Mouse (Mus musculus) limb, embryonic 11.5 days (tissue): Measurements from ENCODE around the gene Fndc11. TPM values are rescaled to one million over a fixed set of nuclear protein-coding genes. Genes with fewer than 3 reads are reported as not detected.

Source experiments
- ATAC-seq: fragments of 200-750 bp; cut with Nextera tagmentation; 2 replicates; pipeline ENCODE4 v1.8.0; 2017; ENCODE audit warnings: low read depth; ENCODE audit not compliant: insufficient number of reproducible peaks, low FRiP score, low TSS enrichment
- DNase-seq: peaks from one replicate; pipeline ENCODE4 v3.0.0-alpha.2; 2015; ENCODE audit warnings: low spot score
- H3K27ac ChIP-seq: fragments of 300-500 bp; sonication (generic); replicated peaks from 2 replicates; pipeline ENCODE4 v1.5.1; 2014; ENCODE audit warnings: low read depth, mild to moderate bottlenecking, low read length
- H3K27me3 ChIP-seq: fragments of 300-500 bp; sonication (generic); 2 replicates; pipeline ENCODE4 v1.6.1; 2014; ENCODE audit warnings: mild to moderate bottlenecking, low read length, mixed read lengths; ENCODE audit not compliant: control insufficient read depth, insufficient read depth
- H3K36me3 ChIP-seq: fragments of 300-500 bp; sonication (generic); 2 replicates; pipeline ENCODE4 v1.6.1; 2014; ENCODE audit warnings: mild to moderate bottlenecking, low read length, moderate library complexity, mixed read lengths; ENCODE audit not compliant: control insufficient read depth, insufficient read depth
- H3K4me1 ChIP-seq: fragments of 300-500 bp; sonication (generic); 2 replicates; pipeline ENCODE4 v1.6.1; 2014; ENCODE audit warnings: low read length, mixed read lengths; ENCODE audit not compliant: control insufficient read depth, insufficient read depth
- H3K4me2 ChIP-seq: fragments of 300-500 bp; sonication (generic); 2 replicates; pipeline ENCODE4 v1.6.1; 2014; ENCODE audit warnings: low read depth, mild to moderate bottlenecking, moderate library complexity; ENCODE audit not compliant: severe bottlenecking
- H3K4me3 ChIP-seq: fragments of 300-500 bp; sonication (generic); 2 replicates; pipeline ENCODE4 v1.5.1; 2014; ENCODE audit warnings: low read depth, low read length
- H3K9ac ChIP-seq: fragments of 300-500 bp; sonication (generic); 2 replicates; pipeline ENCODE4 v1.6.1; 2014; ENCODE audit warnings: mild to moderate bottlenecking, low read length
- H3K9me3 ChIP-seq: fragments of 300-500 bp; sonication (generic); 2 replicates; pipeline ENCODE4 v1.6.1; 2016; ENCODE audit warnings: low read length; ENCODE audit not compliant: control insufficient read depth
- WGBS: fragments of 180-500 bp; shearing (Covaris S2); extraction: QIAGEN DNeasy Blood & Tissue Kit; methylation state at CpG from one replicate; pipeline ENCODE4 v1.1.7; 2014; 5-methylcytosine and 5-hydroxymethylcytosine counted together
- polyA plus RNA-seq: library from polyadenylated mRNA; unstranded; fragments of >200 nt; fragmentation: Nextera tagmentation; extraction: Ambion mirVana; gene quantifications from 2 replicates; pipeline ENCODE4 v1.2.1, GENCODE M21; 2014

Gene Fndc11
- polyA plus RNA-seq, 1 experiment from 2014 or later, result 0.69 TPM

DNA sequence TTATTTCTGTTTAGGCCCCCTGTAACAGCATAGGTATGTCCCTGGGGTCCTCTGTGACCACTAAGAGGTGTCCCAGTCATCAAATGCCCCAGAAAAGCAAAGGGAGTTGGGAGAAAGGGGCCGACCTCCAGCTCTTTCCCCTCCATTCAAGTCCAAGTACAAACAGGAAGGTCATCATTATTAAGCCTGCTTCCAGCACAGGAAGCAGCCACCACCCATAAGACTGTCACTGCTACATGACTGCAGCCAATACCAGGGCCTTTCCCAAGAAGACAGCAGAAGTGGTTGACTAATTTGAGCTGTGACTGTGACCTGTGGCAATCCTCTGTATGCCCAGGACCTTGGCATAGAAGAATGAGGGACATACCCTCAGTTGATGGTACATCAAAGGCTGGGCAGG lies 8.5 kb downstream of the Fndc11 start:
- Histone ChIP-seq H3K4me2 (no peak overlapping the region), H3K27me3 (no peaks in the 10 kb centered on the region; the same call in 1 of the 2 replicates), H3K9ac (no peak overlapping the region), H3K9me3 (no peaks in the 10 kb centered on the region), H3K4me3 (no peak overlapping the region), H3K36me3 (no peaks in the 10 kb centered on the region), H3K4me1 (peaks cover 5% of the 10 kb centered on the region; the same call in 1 of the 2 replicates), H3K27ac (0 out of 2 replicates have a peak overlapping the region, but pooled peaks have one; percentile 2)
- ATAC-seq (no peak), DNase-seq (no peak)
- 80% methylated on average over 1 of the region's 1 CpGs for WGBS

DNA sequence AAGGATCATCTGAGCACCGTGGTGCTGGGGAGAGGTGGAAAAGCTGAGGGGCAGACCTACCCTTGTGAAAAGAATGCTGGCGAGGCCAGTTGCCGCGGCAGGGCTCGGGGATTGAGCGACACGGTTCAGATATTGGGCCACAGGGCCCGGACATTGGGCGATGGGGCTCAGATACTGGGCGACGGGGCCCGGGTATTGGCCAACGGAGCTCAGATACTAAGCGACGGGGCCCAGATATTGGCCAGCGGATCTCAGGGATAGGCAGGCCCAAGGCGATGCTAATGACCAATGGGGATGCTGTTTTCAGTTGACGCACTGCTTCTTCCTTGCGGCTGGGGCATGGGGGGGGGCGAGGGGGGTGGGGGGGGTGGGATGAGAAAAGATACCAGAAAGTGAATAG lies 11.4 kb downstream of the Fndc11 start:
- ATAC-seq, result no peak
- H3K36me3 ChIP-seq, result no peaks in the 10 kb centered on the region
- H3K9me3 ChIP-seq, result no peaks in the 10 kb centered on the region
- H3K27me3 ChIP-seq, result no peaks in the 10 kb centered on the region; the same call in 1 of the 2 replicates
- no peak overlapping the region for H3K27ac ChIP-seq
- no peak overlapping the region for H3K4me2 ChIP-seq
- no peak overlapping the region for H3K4me3 ChIP-seq
- 80% methylated on average over 20 of the region's 20 CpGs for WGBS
- H3K9ac ChIP-seq, result no peak overlapping the region
- no peak for DNase-seq
- H3K4me1 ChIP-seq, result peaks cover 5% of the 10 kb centered on the region; the same call in 1 of the 2 replicates

DNA sequence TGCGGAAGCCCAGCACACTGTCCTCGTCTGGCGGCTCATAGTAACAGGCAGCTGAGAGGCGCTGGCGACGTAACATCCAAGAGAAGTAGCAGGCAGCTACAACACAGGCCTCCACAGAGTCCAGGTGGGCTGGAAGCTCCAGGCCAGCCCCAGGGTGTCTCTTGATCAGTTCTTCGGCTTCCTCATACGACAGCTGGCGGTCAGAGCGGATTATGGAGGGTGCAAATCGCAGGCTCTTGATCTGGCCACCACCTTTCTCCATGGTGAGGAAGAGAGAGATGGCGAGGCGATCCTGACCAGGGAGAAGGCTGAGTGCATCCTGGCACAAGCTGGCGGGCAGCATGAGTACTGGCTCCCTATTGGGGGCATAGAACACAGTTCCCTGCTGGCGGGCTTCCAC lies 13.6 kb downstream of the Fndc11 start:
- Histone ChIP-seq H3K9ac (no peak overlapping the region), H3K4me2 (no peak overlapping the region), H3K27ac (no peak overlapping the region), H3K27me3 (no peaks in the 10 kb centered on the region; the same call in 1 of the 2 replicates), H3K9me3 (no peaks in the 10 kb centered on the region), H3K4me1 (no peaks in the 10 kb centered on the region), H3K36me3 (no peaks in the 10 kb centered on the region), H3K4me3 (no peak overlapping the region)
- ATAC-seq (no peak; the same call in 1 of the 2 replicates), DNase-seq (no peak)
- 92% methylated on average over 15 of the region's 15 CpGs for WGBS

DNA sequence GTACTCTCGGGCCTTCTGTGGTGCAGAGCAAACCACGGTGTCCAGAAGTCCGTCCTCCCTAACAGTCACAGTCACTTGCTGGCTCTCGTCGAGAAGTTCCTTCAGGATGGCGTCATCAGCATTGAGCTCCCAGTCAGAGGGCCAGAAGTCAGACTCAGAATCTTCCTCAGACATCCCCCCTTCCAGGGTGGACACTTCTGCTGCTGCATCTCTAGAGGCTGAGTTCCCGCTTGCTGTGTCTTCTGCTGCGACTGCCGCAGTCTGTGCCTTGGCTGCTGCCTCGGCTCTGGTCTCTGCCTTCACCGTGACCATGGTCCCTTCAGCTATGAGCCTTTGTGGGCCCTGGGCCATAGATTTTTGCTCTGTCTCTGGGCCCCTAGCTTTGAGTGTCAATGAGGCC lies 14.9 kb downstream of the Fndc11 start:
- Histone ChIP-seq H3K27me3 (no peaks in the 10 kb centered on the region; the same call in 1 of the 2 replicates), H3K36me3 (no peaks in the 10 kb centered on the region), H3K4me1 (no peaks in the 10 kb centered on the region), H3K27ac (no peak overlapping the region), H3K4me3 (no peak overlapping the region), H3K9ac (no peak overlapping the region), H3K4me2 (no peak overlapping the region), H3K9me3 (no peaks in the 10 kb centered on the region)
- ATAC-seq, result no peak
- 96% methylated on average over 11 of the region's 11 CpGs for WGBS
- DNase-seq, result no peak

DNA sequence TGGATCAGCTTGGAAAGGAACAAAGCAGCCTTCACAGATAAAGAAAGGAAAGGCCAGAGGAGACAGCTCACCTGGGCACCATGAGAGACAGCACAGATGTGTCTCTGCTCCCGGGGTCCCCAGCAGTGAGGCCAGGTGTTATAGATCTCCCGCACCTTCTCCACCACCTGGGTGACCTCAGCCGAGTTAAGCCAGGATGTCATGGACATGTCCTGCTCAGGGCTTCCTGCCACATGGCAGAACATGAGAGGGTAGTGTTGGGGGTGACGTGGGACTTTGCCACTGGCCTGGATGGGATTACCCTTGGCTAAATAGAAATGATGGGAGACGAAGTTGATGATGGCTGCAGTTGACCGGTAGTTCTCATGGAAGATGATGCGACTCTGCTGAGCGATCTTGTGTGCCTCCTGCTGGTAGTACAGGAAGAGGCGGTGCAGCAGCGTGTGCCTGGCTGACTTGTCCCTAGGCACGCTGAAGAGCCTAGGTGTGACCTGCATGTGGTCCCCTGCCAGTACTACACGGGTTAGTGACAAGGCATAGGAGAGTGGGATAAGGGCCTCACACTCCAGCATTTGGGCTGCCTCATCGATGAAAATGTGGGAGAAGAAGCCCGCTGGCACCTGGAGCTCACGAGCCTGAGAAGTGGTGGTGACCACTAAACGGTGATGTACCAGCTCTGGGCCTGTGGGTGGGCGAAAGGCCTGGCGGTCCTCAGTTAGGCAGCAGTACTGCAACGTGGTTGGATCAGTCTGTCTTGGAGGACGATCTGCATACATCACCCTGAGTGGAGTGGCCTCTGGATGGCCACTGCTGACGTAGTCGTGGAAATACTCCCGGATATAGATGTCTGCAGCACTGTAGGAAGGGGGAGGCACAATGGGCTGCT lies 16.1 kb downstream of the Fndc11 start:
- 86% methylated on average over 23 of the region's 23 CpGs for WGBS
- no peak overlapping the region for H3K9ac ChIP-seq
- H3K36me3 ChIP-seq, result no peaks in the 10 kb centered on the region
- ATAC-seq, result no peak
- no peaks in the 10 kb centered on the region for H3K27me3 ChIP-seq
- H3K4me3 ChIP-seq, result no peak overlapping the region
- DNase-seq, result no peak
- H3K4me1 ChIP-seq, result no peaks in the 10 kb centered on the region
- no peaks in the 10 kb centered on the region for H3K9me3 ChIP-seq
- no peak overlapping the region for H3K27ac ChIP-seq
- no peak overlapping the region for H3K4me2 ChIP-seq

DNA sequence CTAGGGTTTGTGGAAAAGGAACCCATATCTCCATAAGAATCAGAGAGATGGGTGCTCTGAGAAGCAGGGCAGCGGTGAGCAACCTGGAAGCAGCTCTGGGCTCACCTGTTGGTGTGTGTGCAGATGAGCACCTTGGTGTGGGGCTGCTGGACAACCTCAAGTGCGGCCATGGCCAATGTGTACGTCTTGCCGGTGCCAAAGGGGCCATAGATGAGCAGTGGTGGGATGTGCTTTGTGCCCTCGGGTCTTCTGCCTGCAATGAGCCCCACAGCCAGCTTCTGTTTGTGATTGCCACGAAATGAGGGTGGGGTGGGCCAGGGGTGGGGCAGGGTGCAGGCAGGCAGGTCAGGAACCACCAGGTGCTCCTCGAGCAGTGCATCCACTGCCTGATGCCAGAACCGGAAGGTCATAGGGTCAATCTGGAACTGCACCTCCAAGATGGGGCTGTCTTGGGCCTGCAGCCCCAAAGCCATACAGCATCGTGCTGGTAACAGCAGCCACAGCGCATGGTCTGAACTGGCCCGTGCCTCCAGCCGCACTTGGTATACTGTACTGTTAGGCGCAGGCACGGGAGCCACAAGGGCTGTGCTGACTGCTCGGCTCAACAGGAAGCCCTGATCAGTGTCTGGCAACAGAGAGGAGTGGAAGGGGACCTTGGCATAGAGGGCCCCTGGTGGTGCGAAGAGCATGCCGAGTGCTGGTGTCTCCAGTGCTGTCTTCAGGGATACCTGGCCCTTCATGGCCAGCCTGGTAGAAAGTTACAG lies 17.6 kb downstream of the Fndc11 start:
- DNase-seq (no peak), ATAC-seq (no peak)
- H3K36me3 ChIP-seq, result no peaks in the 10 kb centered on the region
- H3K27ac ChIP-seq, result no peak overlapping the region
- H3K4me3 ChIP-seq, result no peak overlapping the region
- WGBS, result 92% methylated on average over 17 of the region's 17 CpGs
- H3K27me3 ChIP-seq, result no peaks in the 10 kb centered on the region
- no peak overlapping the region for H3K4me2 ChIP-seq
- H3K9me3 ChIP-seq, result no peaks in the 10 kb centered on the region
- 0 out of 2 replicates have a peak, but pooled peaks cover 3% of the 10 kb centered on the region for H3K4me1 ChIP-seq
- H3K9ac ChIP-seq, result no peak overlapping the region

DNA sequence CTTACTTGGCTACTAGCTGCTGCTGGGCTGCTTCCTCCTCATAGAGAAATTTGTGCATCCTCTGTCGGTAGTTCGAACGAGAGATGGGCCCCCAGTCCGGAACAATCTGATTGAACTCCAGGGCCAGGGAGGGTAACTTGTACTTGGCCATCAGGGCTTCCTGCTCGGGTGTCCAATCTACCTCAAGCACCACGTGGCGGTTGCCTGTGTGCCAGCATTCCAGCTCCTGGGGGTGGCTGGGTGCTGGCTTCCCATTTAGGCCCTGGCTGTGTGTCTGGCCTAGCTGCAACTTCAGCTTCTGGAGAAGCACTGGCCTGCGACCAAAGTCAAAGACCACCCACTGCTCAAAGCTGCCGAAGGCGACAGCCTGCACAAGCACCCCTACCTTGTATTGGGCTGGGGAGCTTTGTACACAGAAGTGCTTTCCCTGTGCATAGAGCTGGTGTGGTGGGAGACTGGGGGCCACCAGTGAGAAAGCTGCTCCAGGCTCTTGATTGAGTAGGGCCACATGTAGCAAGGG lies 18.3 kb downstream of the Fndc11 start:
- Histone ChIP-seq H3K9me3 (no peaks in the 10 kb centered on the region), H3K4me2 (no peak overlapping the region), H3K9ac (no peak overlapping the region), H3K4me3 (no peak overlapping the region), H3K27ac (no peak overlapping the region), H3K4me1 (0 out of 2 replicates have a peak, but pooled peaks cover 3% of the 10 kb centered on the region), H3K36me3 (no peaks in the 10 kb centered on the region), H3K27me3 (no peaks in the 10 kb centered on the region)
- no peak for DNase-seq
- WGBS, result 85% methylated on average over 10 of the region's 10 CpGs
- no peak for ATAC-seq

DNA sequence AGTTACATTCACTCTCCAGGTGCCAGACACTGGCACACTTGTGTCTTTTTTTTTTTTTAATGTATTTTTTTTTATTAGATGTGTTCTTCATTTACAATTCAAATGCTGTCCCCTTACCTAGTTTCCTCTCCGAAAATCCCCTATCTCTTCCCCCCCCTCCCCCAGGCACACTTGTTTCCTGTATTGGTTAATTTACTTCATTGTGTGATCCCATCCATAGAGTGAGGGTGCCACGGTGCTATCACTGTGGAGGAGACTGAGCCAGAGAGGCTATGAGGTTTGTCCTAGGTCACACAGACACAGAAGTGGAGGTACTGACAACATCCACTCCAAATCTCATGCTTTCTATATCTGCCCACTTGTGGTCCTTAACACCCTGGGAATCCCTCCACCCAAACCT lies 19.0 kb downstream of the Fndc11 start:
- H3K9me3 ChIP-seq, result no peaks in the 10 kb centered on the region
- H3K36me3 ChIP-seq, result no peaks in the 10 kb centered on the region
- no peak overlapping the region for H3K27ac ChIP-seq
- H3K4me1 ChIP-seq, result 0 out of 2 replicates have a peak, but pooled peaks cover 3% of the 10 kb centered on the region
- no peak overlapping the region for H3K9ac ChIP-seq
- H3K4me3 ChIP-seq, result no peak overlapping the region
- ATAC-seq (no peak), DNase-seq (no peak)
- H3K27me3 ChIP-seq, result no peaks in the 10 kb centered on the region
- 63% methylated on average over 2 of the region's 2 CpGs for WGBS
- H3K4me2 ChIP-seq, result no peak overlapping the region
